In the genomic region with DNA sequence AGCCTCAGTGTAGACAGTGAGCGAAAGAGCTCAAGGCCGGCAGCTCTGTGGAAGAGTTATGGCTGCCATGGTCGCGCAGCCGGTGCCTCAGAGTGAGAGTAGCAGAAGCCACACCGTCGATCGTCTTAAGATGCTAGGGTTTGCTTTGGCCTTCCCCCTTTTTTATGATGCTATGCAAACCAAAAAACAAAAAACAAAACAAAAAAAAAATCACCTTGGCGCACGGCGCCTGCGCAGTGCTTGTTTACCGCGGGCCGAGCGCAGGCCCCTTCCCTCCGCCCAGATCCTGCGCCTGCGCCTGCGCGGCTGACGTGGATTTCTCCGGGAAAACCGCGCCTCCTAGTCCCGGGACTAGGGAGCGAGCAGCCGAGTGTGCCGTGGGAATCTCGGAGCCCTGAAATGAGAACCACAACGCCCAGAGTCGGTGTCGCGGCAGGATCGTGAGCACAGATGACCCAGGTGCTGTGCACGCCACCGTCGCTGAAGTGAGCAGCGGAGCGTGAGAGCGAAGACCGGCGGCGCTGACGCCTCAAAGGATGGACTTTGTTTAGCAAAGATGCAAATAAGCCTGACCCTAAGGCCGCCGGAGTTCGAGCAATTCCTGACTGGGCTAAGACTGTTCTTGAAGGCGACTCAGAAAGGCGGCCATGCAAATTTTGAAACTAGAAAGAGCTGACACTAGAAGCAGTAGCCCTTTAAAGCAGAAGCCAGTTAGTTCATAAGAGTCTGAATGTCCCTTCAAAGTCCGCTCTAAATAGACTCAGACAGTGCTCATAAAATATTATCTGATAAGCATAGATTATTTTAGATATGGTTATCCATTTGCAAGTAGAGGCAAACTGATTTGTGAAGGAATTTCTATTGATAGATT, we compare ENCODE assay signal across 8 mouse cellular contexts. TPM values are rescaled to one million over a fixed set of nuclear protein-coding genes. Genes with fewer than 3 reads are reported as not detected.
A peak's percentile ranks its signal among the peaks of the same experiment; 100 is the strongest.
DNase-seq lines count a peak whose midpoint lies in the region; ATAC-seq and TF ChIP-seq lines count a peak whose summit lies in the region.

Gene Gpr19 (minus strand): TSS at position 484 of the 871 bp plus-strand sequence.

- H3K4me1 ChIP-seq in bone marrow macrophage, adult 2 months (ENCODE audit: control insufficient read depth, insufficient read depth, low read length), result peaks cover 10% of the 10 kb centered on the region
- H3K4me1 ChIP-seq in embryonic fibroblast, embryonic 13.5 days (ENCODE audit: control insufficient read depth, insufficient read depth, low read length), result peaks cover 2% of the 10 kb centered on the region; the same call in 1 of the 2 replicates
- H3K4me1 ChIP-seq in heart, embryonic 10.5 days, result peaks cover 8% of the 10 kb centered on the region
- H3K4me1 ChIP-seq in kidney, embryonic 14.5 days (ENCODE audit: control insufficient read depth, insufficient read depth, low read length), result peaks cover 6% of the 10 kb centered on the region; the same call in 1 of the 2 replicates

- no peaks in the 10 kb centered on the region for H3K36me3 ChIP-seq in heart, embryonic 10.5 days
- no peaks in the 10 kb centered on the region for H3K36me3 ChIP-seq in kidney, embryonic 14.5 days (ENCODE audit: control insufficient read depth, insufficient read depth, low read length)

- peak; percentile 95 for ATAC-seq in kidney, embryonic 14.5 days (ENCODE audit: low FRiP score, low TSS enrichment)
- ATAC-seq in monocyte, adult 5-6 weeks (replicated peaks; ENCODE audit: insufficient number of reproducible peaks, low FRiP score, low TSS enrichment, poor library complexity, severe bottlenecking), result peak; percentile 67

- peak within 1 kb of the TSS; percentile 99 for H3K27ac ChIP-seq in bone marrow macrophage, adult 2 months (ENCODE audit: insufficient read depth, low read depth, low read length)
- peak within 1 kb of the TSS; percentile 100 for H3K27ac ChIP-seq in embryonic fibroblast, embryonic 13.5 days (ENCODE audit: insufficient read depth, low read length)
- H3K27ac ChIP-seq in heart, embryonic 10.5 days, result peak within 1 kb of the TSS; percentile 99
- H3K27ac ChIP-seq in kidney, embryonic 14.5 days (ENCODE audit: low read depth, low read length), result peak within 1 kb of the TSS; percentile 100

- under 1% methylated on average over 51 of the region's 51 CpGs for WGBS in heart, embryonic 10.5 days
- under 1% methylated on average over 51 of the region's 51 CpGs for WGBS in kidney, embryonic 14.5 days

- H3K9me3 ChIP-seq in heart, embryonic 10.5 days, result no peaks in the 10 kb centered on the region
- H3K9me3 ChIP-seq in kidney, embryonic 14.5 days (ENCODE audit: control insufficient read depth, low read length), result no peaks in the 10 kb centered on the region

- H3K27me3 ChIP-seq in heart, embryonic 10.5 days (ENCODE audit: insufficient read depth, poor library complexity, severe bottlenecking), result no peaks in the 10 kb centered on the region
- H3K27me3 ChIP-seq in kidney, embryonic 14.5 days (ENCODE audit: control insufficient read depth, insufficient read depth, low read length), result no peaks in the 10 kb centered on the region

- DNase-seq in A20 (ENCODE audit: low read depth, low spot score) (peak; percentile 97), liver (peak; percentile 93)
- peak; percentile 96 for DNase-seq in heart, embryonic 10.5 days (ENCODE audit: low spot score)
- DNase-seq in spleen, postnatal 4 days (ENCODE audit: low spot score in 2 of 2), result peak; percentile 81 to 91

- TF ChIP-seq CTCF in bone marrow macrophage, adult 2 months (IDR thresholded peaks at IDR 0.05; ENCODE audit: low read depth, low read length), result no peak
- TF ChIP-seq CTCF in embryonic fibroblast, embryonic 13.5 days (IDR thresholded peaks at IDR 0.05; ENCODE audit: borderline replicate concordance, insufficient read depth, low read length), result no peak

- TF ChIP-seq POLR2A in bone marrow macrophage, adult 2 months (IDR thresholded peaks at IDR 0.05; ENCODE audit: borderline replicate concordance, low read depth, low read length), result no peak
- TF ChIP-seq POLR2A in embryonic fibroblast, embryonic 13.5 days (IDR thresholded peaks at IDR 0.05; ENCODE audit: low read depth, low read length), result peak; percentile 99

- peak within 1 kb of the TSS; percentile 70 for H3K4me2 ChIP-seq in kidney, embryonic 14.5 days (replicated peaks; ENCODE audit: low read depth, low read length)

- H3K9ac ChIP-seq in kidney, embryonic 14.5 days (ENCODE audit: low read depth, low read length), result peak within 1 kb of the TSS; percentile 86

- H3K4me3 ChIP-seq in bone marrow macrophage, adult 2 months (ENCODE audit: insufficient read depth, low read length), result peak within 1 kb of the TSS; percentile 77
- peak within 1 kb of the TSS; percentile 86 for H3K4me3 ChIP-seq in embryonic fibroblast, embryonic 13.5 days (ENCODE audit: insufficient read depth, low read length)
- H3K4me3 ChIP-seq in heart, embryonic 10.5 days, result peak within 1 kb of the TSS; percentile 72
- H3K4me3 ChIP-seq in kidney, embryonic 14.5 days (ENCODE audit: low read length), result peak within 1 kb of the TSS; percentile 55

RNA-seq across cellular contexts. Expression of gene Gpr19, which starts in this region (rescaled TPM):
- 6.6 and 7.3 TPM in 2 replicates for polyA plus RNA-seq in bone marrow macrophage, adult 2 months (2012; ENCODE audit: insufficient read depth, insufficient read length, missing spikeins)
- polyA plus RNA-seq in embryonic fibroblast, embryonic 13.5 days (2011; ENCODE audit: insufficient read length, low read depth, missing spikeins), result 3.2 and 6.6 TPM in 2 replicates
- 9.0 and 11.8 TPM in 2 replicates for polyA plus RNA-seq in heart, embryonic 10.5 days (2016; fragmentation: Nextera tagmentation; extraction: Ambion mirVana)
- 12.1 and 13.1 TPM in 2 replicates for polyA plus RNA-seq in kidney, embryonic 14.5 days (2014; fragmentation: Nextera tagmentation; extraction: Ambion mirVana)
- total RNA-seq in monocyte, adult 5-6 weeks (2017), result 5.4 to 11.0 TPM (median 6.3 TPM) in 3 replicates

Comparison
In these comparisons a context has a peak if more than half of its experiments do, and no peak if none do; other contexts are left out.
1. Peak in every context shown above with its lines: DNase-seq, ATAC-seq, H3K4me3 ChIP-seq and H3K27ac ChIP-seq.